Mouse (Mus musculus) liver, adult 2 months (tissue): ENCODE measurements at regions not wholly inside any gene's neighbourhood (a gene's known extent, or its start where the extent isn't known, plus 50 kb on each side); places are given as distances from the start of the nearest gene placed in this dataset.

ENCODE experiments used
- CTCF ChIP-seq: fragments of 200-500 bp; IDR thresholded peaks from 2 replicates; pipeline ENCODE4 v1.5.1; 2011; ENCODE audit warnings: low read depth, low read length, control low read depth
- POLR2A ChIP-seq: fragments of 200-500 bp; IDR thresholded peaks from 2 replicates; pipeline ENCODE4 v1.6.1; 2011; ENCODE audit warnings: low read length, control low read depth; ENCODE audit not compliant: insufficient read depth; ENCODE audit errors: extremely low read depth

DNA sequence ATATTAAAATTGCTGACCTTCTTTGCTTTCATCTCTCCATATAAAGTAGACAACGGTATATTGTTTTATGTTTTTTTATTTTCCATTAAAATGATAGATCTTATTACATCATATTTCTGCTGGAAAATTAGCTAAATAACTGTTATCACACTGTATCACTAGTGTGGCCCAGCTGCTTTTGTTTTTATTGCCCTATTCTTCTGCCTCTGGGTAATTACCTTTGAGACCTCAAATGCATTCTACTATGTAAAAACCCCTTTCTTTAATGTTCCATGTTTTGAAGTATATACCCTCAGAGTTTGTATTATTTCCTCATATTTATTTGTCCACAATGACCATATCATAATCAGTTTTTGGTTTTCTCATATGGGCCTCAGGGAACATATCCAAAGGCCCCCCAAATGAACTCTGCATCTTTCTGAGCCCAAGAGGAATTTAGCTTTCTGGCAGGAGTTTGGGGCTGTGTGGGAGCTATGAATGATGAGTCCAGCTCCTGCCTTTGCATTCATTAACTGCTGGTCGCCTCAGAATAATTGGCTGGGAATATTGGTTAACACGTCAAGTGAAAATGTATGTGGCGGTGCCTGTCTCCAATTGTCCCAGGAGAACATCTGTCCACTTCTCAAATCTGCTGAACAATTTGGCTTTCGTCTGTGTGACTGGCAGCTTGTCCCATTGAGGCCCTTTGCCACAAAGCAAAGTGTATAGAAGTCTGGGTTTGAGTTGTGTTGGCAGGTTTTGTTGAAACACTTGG lies 721.1 kb upstream of the Slit2 start:
- TF ChIP-seq POLR2A (no peak), CTCF (no peak)
